Mouse (Mus musculus) neural tube, embryonic 13.5 days (tissue): ENCODE measurements around the gene Spef1. TPM values are rescaled to one million over a fixed set of nuclear protein-coding genes. Genes with fewer than 3 reads are reported as not detected.
A peak's percentile ranks its signal among the peaks of the same experiment; 100 is the strongest.

ENCODE experiments used
- ATAC-seq: fragments of 200-750 bp; cut with Nextera tagmentation; 2 replicates; pipeline ENCODE4 v1.8.0; 2017; ENCODE audit warnings: low read depth, mild to moderate bottlenecking, moderate TSS enrichment, moderate library complexity
- H3K27ac ChIP-seq: fragments of 300-500 bp; sonication (generic); replicated peaks from 2 replicates; pipeline ENCODE4 v1.5.1; 2015; ENCODE audit warnings: moderate library complexity, mild to moderate bottlenecking, inconsistent platforms
- H3K27me3 ChIP-seq: fragments of 300-500 bp; sonication (generic); 2 replicates; pipeline ENCODE4 v1.6.1; 2015; ENCODE audit warnings: mild to moderate bottlenecking, inconsistent platforms
- H3K36me3 ChIP-seq: fragments of 300-500 bp; sonication (generic); 2 replicates; pipeline ENCODE4 v1.6.1; 2015; ENCODE audit warnings: mild to moderate bottlenecking, inconsistent platforms
- H3K4me1 ChIP-seq: fragments of 300-500 bp; sonication (generic); replicated peaks from 2 replicates; pipeline ENCODE4 v1.6.1; 2015; ENCODE audit warnings: inconsistent platforms
- H3K4me2 ChIP-seq: fragments of 300-500 bp; sonication (generic); 2 replicates; pipeline ENCODE4 v1.6.1; 2015; ENCODE audit warnings: inconsistent platforms, mild to moderate bottlenecking, moderate library complexity
- H3K4me3 ChIP-seq: fragments of 300-500 bp; sonication (generic); 2 replicates; pipeline ENCODE4 v1.5.1; 2015; ENCODE audit warnings: mild to moderate bottlenecking, inconsistent platforms
- H3K9ac ChIP-seq: fragments of 300-500 bp; sonication (generic); 2 replicates; pipeline ENCODE4 v1.6.1; 2015; ENCODE audit warnings: moderate library complexity, mild to moderate bottlenecking, inconsistent platforms
- H3K9me3 ChIP-seq: fragments of 300-500 bp; sonication (generic); 2 replicates; pipeline ENCODE4 v1.6.1; 2016; ENCODE audit warnings: inconsistent platforms
- WGBS: fragments of 180-500 bp; shearing (Covaris S2); methylation state at CpG from one replicate; pipeline ENCODE4 v1.1.7; 2015; 5-methylcytosine and 5-hydroxymethylcytosine counted together
- polyA plus RNA-seq: library from polyadenylated mRNA; unstranded; fragments of >200 nt; fragmentation: Nextera tagmentation; extraction: Ambion mirVana; gene quantifications from 2 replicates; pipeline ENCODE4 v1.2.1, GENCODE M21; 2015

Gene Spef1
- polyA plus RNA-seq, 1 experiment from 2014 or later, result 7.9 TPM

GRCm38 (mm10) chr2:131146193-131147042 lies 40.7 kb downstream of the Spef1 start:
- Histone ChIP-seq H3K4me1 (peaks cover 5% of the 10 kb centered on the region), H3K4me2 (no peak overlapping the region), H3K9ac (no peak overlapping the region), H3K4me3 (no peak overlapping the region), H3K27ac (no peak overlapping the region), H3K36me3 (peaks cover 82% of the 10 kb centered on the region), H3K27me3 (no peaks in the 10 kb centered on the region), H3K9me3 (no peaks in the 10 kb centered on the region)
- 91% methylated on average over 21 of the region's 21 CpGs for WGBS
- ATAC-seq, result no peak

- no peaks in the 10 kb centered on the region for H3K9me3 ChIP-seq
- H3K27me3 ChIP-seq, result no peaks in the 10 kb centered on the region
- ATAC-seq, result no peak
- H3K4me3 ChIP-seq, result no peak overlapping the region
- no peak overlapping the region for H3K4me2 ChIP-seq
- H3K27ac ChIP-seq, result no peak overlapping the region
- H3K4me1 ChIP-seq, result peaks cover 5% of the 10 kb centered on the region
- H3K9ac ChIP-seq, result no peak overlapping the region
- 88% methylated on average over 2 of the region's 2 CpGs for WGBS
- peaks cover 74% of the 10 kb centered on the region for H3K36me3 ChIP-seq
These were observed 41.5 kb downstream of the Spef1 start for GRCm38 (mm10) chr2:131145536-131145935.

- Histone ChIP-seq H3K4me1 (peaks cover 5% of the 10 kb centered on the region), H3K36me3 (peaks cover 70% of the 10 kb centered on the region), H3K9ac (no peak overlapping the region), H3K27ac (no peak overlapping the region), H3K9me3 (no peaks in the 10 kb centered on the region), H3K4me2 (no peak overlapping the region), H3K4me3 (no peak overlapping the region), H3K27me3 (no peaks in the 10 kb centered on the region)
- 69% methylated on average over 13 of the region's 13 CpGs for WGBS
- ATAC-seq, result no peak
These were observed 42.0 kb downstream of the Spef1 start for GRCm38 (mm10) chr2:131145121-131145520.

- ATAC-seq, result no peak
- H3K4me2 ChIP-seq, result no peak overlapping the region
- no peak overlapping the region for H3K9ac ChIP-seq
- no peaks in the 10 kb centered on the region for H3K27me3 ChIP-seq
- no peak overlapping the region for H3K4me3 ChIP-seq
- no peaks in the 10 kb centered on the region for H3K9me3 ChIP-seq
- no peak overlapping the region for H3K27ac ChIP-seq
- peaks cover 5% of the 10 kb centered on the region for H3K4me1 ChIP-seq
- H3K36me3 ChIP-seq, result peaks cover 56% of the 10 kb centered on the region
- WGBS, result 69% methylated on average over 22 of the region's 22 CpGs
These were observed 43.9 kb downstream of the Spef1 start for GRCm38 (mm10) chr2:131143007-131143780.

- no peak overlapping the region for H3K9ac ChIP-seq
- H3K4me1 ChIP-seq, result peaks cover 5% of the 10 kb centered on the region
- H3K27me3 ChIP-seq, result no peaks in the 10 kb centered on the region
- H3K27ac ChIP-seq, result no peak overlapping the region
- no peak overlapping the region for H3K4me3 ChIP-seq
- H3K4me2 ChIP-seq, result no peak overlapping the region
- ATAC-seq, result 0 out of 2 replicates have a peak, but pooled peaks have one; percentile 34
- WGBS, result 26% methylated on average over 18 of the region's 18 CpGs
- no peaks in the 10 kb centered on the region for H3K9me3 ChIP-seq
- peaks cover 50% of the 10 kb centered on the region for H3K36me3 ChIP-seq
These were observed 44.5 kb downstream of the Spef1 start for GRCm38 (mm10) chr2:131142592-131142991.

- H3K9ac ChIP-seq, result no peak overlapping the region
- 94% methylated on average over 8 of the region's 8 CpGs for WGBS
- no peak overlapping the region for H3K4me3 ChIP-seq
- H3K4me2 ChIP-seq, result no peak overlapping the region
- H3K36me3 ChIP-seq, result peaks cover 38% of the 10 kb centered on the region
- no peak overlapping the region for H3K27ac ChIP-seq
- H3K9me3 ChIP-seq, result no peaks in the 10 kb centered on the region
- ATAC-seq, result no peak
- no peaks in the 10 kb centered on the region for H3K27me3 ChIP-seq
- H3K4me1 ChIP-seq, result peaks cover 5% of the 10 kb centered on the region
These were observed 45.6 kb downstream of the Spef1 start for GRCm38 (mm10) chr2:131141336-131141986.

- no peak overlapping the region for H3K4me2 ChIP-seq
- H3K9ac ChIP-seq, result no peak overlapping the region
- ATAC-seq, result no peak
- H3K9me3 ChIP-seq, result no peaks in the 10 kb centered on the region
- H3K4me1 ChIP-seq, result peaks cover 5% of the 10 kb centered on the region
- no peaks in the 10 kb centered on the region for H3K27me3 ChIP-seq
- WGBS, result 83% methylated on average over 5 of the region's 5 CpGs
- H3K36me3 ChIP-seq, result peaks cover 29% of the 10 kb centered on the region
- H3K4me3 ChIP-seq, result no peak overlapping the region
- H3K27ac ChIP-seq, result no peak overlapping the region
These were observed 46.6 kb downstream of the Spef1 start for GRCm38 (mm10) chr2:131140533-131140905.

- Histone ChIP-seq H3K36me3 (peaks cover 24% of the 10 kb centered on the region), H3K4me1 (peaks cover 5% of the 10 kb centered on the region), H3K4me3 (no peak overlapping the region), H3K9me3 (no peaks in the 10 kb centered on the region), H3K4me2 (no peak overlapping the region), H3K27ac (no peak overlapping the region), H3K9ac (no peak overlapping the region), H3K27me3 (no peaks in the 10 kb centered on the region)
- ATAC-seq, result no peak
- WGBS, result 70% methylated on average over 5 of the region's 5 CpGs
These were observed 47.1 kb downstream of the Spef1 start for GRCm38 (mm10) chr2:131139886-131140532.

- ATAC-seq, result no peak
- peaks cover 5% of the 10 kb centered on the region for H3K4me1 ChIP-seq
These were observed 47.8 kb downstream of the Spef1 start for GRCm38 (mm10) chr2:131139287-131139686.

GRCm38 (mm10) chr2:131138760-131139159 lies 48.3 kb downstream of the Spef1 start:
- Histone ChIP-seq H3K27ac (no peak overlapping the region), H3K27me3 (no peaks in the 10 kb centered on the region), H3K4me1 (peaks cover 5% of the 10 kb centered on the region), H3K4me3 (no peak overlapping the region), H3K36me3 (peaks cover 13% of the 10 kb centered on the region), H3K9me3 (no peaks in the 10 kb centered on the region), H3K9ac (no peak overlapping the region), H3K4me2 (no peak overlapping the region)
- ATAC-seq, result no peak
- whole genome bisulfite sequencing, result 90% methylated on average over 7 of the region's 7 CpGs

More at GRCm38 (mm10) chr2:131139287-131139686, 47.8 kb downstream of the Spef1 start:
- Histone ChIP-seq H3K36me3 (peaks cover 16% of the 10 kb centered on the region), H3K4me3 (no peak overlapping the region), H3K9ac (no peak overlapping the region), H3K27ac (no peak overlapping the region), H3K27me3 (no peaks in the 10 kb centered on the region), H3K9me3 (no peaks in the 10 kb centered on the region), H3K4me2 (no peak overlapping the region)
- 96% methylated on average over 5 of the region's 5 CpGs for WGBS

- Histone ChIP-seq H3K4me3 (no peak overlapping the region), H3K4me2 (no peak overlapping the region), H3K27ac (no peak overlapping the region), H3K27me3 (no peaks in the 10 kb centered on the region), H3K4me1 (peaks cover 5% of the 10 kb centered on the region), H3K36me3 (peaks cover 9% of the 10 kb centered on the region), H3K9me3 (no peaks in the 10 kb centered on the region), H3K9ac (no peak overlapping the region)
- no peak for ATAC-seq
- WGBS, result 85% methylated on average over 4 of the region's 4 CpGs
These were observed 48.8 kb downstream of the Spef1 start for GRCm38 (mm10) chr2:131138296-131138695.
